In genomic region chr13:51004827-51005226, GRCm38 (mm10) we compare ENCODE assay signal across 28 mouse cellular contexts.
"Had no signal": no experiment of that assay in that cellular context is flagged by ENCODE, and none has a peak within 500 bp of the region (broad histone marks: within the 10 kb centered on the region; RNA-seq: fewer than 3 reads in every experiment).

No protein-coding gene starts in this region.

- H3K27ac ChIP-seq: embryonic facial prominence, embryonic 10.5 days; embryonic facial prominence, embryonic 12.5 days; embryonic facial prominence, embryonic 13.5 days; embryonic facial prominence, embryonic 15.5 days; forebrain, embryonic 10.5 days; forebrain, embryonic 12.5 days; forebrain, embryonic 13.5 days; forebrain, embryonic 15.5 days; gastrocnemius, adult 2 months; heart, adult 2 months had no signal

- H3K27me3 ChIP-seq: embryonic facial prominence, embryonic 12.5 days; embryonic facial prominence, embryonic 13.5 days; embryonic facial prominence, embryonic 15.5 days; forebrain, embryonic 12.5 days; forebrain, embryonic 13.5 days; forebrain, embryonic 15.5 days had no signal

- H3K9me3 ChIP-seq: embryonic facial prominence, embryonic 10.5 days; embryonic facial prominence, embryonic 12.5 days; embryonic facial prominence, embryonic 13.5 days; embryonic facial prominence, embryonic 15.5 days; forebrain, embryonic 10.5 days; forebrain, embryonic 12.5 days; forebrain, embryonic 13.5 days; forebrain, embryonic 15.5 days had no signal

- H3K9ac ChIP-seq: embryonic facial prominence, embryonic 12.5 days; embryonic facial prominence, embryonic 13.5 days; embryonic facial prominence, embryonic 15.5 days; forebrain, embryonic 12.5 days; forebrain, embryonic 13.5 days; forebrain, embryonic 15.5 days; forebrain, postnatal 0 days had no signal

- H3K36me3 ChIP-seq: embryonic facial prominence, embryonic 10.5 days; embryonic facial prominence, embryonic 12.5 days; embryonic facial prominence, embryonic 13.5 days; embryonic facial prominence, embryonic 15.5 days; forebrain, embryonic 10.5 days; forebrain, embryonic 12.5 days; forebrain, embryonic 15.5 days had no signal

- ATAC-seq: forebrain, embryonic 13.5 days; forebrain, embryonic 14.5 days; forebrain, embryonic 15.5 days; forebrain, embryonic 16.5 days; forebrain, postnatal 0 days had no signal

- H3K4me1 ChIP-seq: embryonic facial prominence, embryonic 10.5 days; embryonic facial prominence, embryonic 12.5 days; embryonic facial prominence, embryonic 13.5 days; embryonic facial prominence, embryonic 15.5 days; forebrain, embryonic 10.5 days; forebrain, embryonic 12.5 days; forebrain, embryonic 13.5 days; forebrain, embryonic 15.5 days had no signal

- DNase-seq: cerebellum, adult 8-10 months; cerebellum, adult 9-10 months; cerebellum, adult 9-11 months; cerebellum, postnatal 10 days; cerebellum, postnatal 14 days; cerebellum, postnatal 25 days; cerebellum, postnatal 36 days; embryo, embryonic 11 days; forebrain, postnatal 0 days; gastrocnemius, adult 2 months; gastrocnemius, postnatal 10 days; gastrocnemius, postnatal 14 days; gastrocnemius, postnatal 25 days; gastrocnemius, postnatal 36 days; heart, adult 11 months; heart, adult 18-20 months; heart, adult 2 months had no signal

- H3K4me3 ChIP-seq: embryonic facial prominence, embryonic 10.5 days; embryonic facial prominence, embryonic 12.5 days; embryonic facial prominence, embryonic 13.5 days; embryonic facial prominence, embryonic 15.5 days; erythroblast, embryonic 14.5 days; forebrain, embryonic 10.5 days; forebrain, embryonic 12.5 days; forebrain, embryonic 13.5 days; forebrain, embryonic 15.5 days; gastrocnemius, adult 2 months; heart, adult 2 months had no signal

- H3K4me2 ChIP-seq: embryonic facial prominence, embryonic 12.5 days; embryonic facial prominence, embryonic 13.5 days; embryonic facial prominence, embryonic 15.5 days; forebrain, embryonic 12.5 days; forebrain, embryonic 13.5 days; forebrain, embryonic 15.5 days had no signal
